Mouse (Mus musculus) spleen, adult 2 months (tissue): ENCODE results near the gene Paip2b. TPM values are rescaled to one million over a fixed set of nuclear protein-coding genes. Genes with fewer than 3 reads are reported as not detected.

Source experiments
- DNase-seq, 2 experiments: peaks; one replicate each; pipeline versions ENCODE4 v3.0.0 to v3.0.0-alpha.2; 2012 to 2021; ENCODE audit warnings: low spot score in 2 of 2, low read depth in 1 of 2
- H3K27ac ChIP-seq: fragments of 200-500 bp; 2 replicates; pipeline ENCODE4 v1.5.1; 2012; ENCODE audit warnings: low read length, inconsistent platforms; ENCODE audit not compliant: insufficient read depth
- H3K27me3 ChIP-seq: fragments of 200-500 bp; 2 replicates; pipeline ENCODE4 v1.6.1; 2012; ENCODE audit warnings: mild to moderate bottlenecking, moderate library complexity, low read length, inconsistent platforms; ENCODE audit not compliant: control insufficient read depth, insufficient read depth
- H3K36me3 ChIP-seq: fragments of 200-500 bp; 2 replicates; pipeline ENCODE4 v1.6.1; 2012; ENCODE audit warnings: mild to moderate bottlenecking, low read length, inconsistent platforms; ENCODE audit not compliant: control insufficient read depth, insufficient read depth
- H3K4me1 ChIP-seq: fragments of 200-500 bp; 2 replicates; pipeline ENCODE4 v1.6.1; 2011; ENCODE audit warnings: inconsistent platforms; ENCODE audit not compliant: control insufficient read depth, insufficient read depth, insufficient read length
- H3K4me3 ChIP-seq: fragments of 200-500 bp; 2 replicates; pipeline ENCODE4 v1.5.1; 2011; ENCODE audit warnings: mild to moderate bottlenecking, inconsistent platforms; ENCODE audit not compliant: insufficient read depth, insufficient read length; ENCODE audit errors: extremely low read depth
- CTCF ChIP-seq: fragments of 200-500 bp; IDR thresholded peaks from 2 replicates; pipeline ENCODE4 v1.5.1; 2011; ENCODE audit warnings: mild to moderate bottlenecking, inconsistent platforms; ENCODE audit not compliant: insufficient read depth, insufficient read length, insufficient replicate concordance; ENCODE audit errors: extremely low read depth
- POLR2A ChIP-seq: fragments of 200-500 bp; IDR thresholded peaks from 2 replicates; pipeline ENCODE4 v1.6.1; 2011; ENCODE audit warnings: low read depth, low read length, inconsistent platforms
- WGBS: fragments of 180-500 bp; shearing (Covaris S2); methylation state at CpG from one replicate; pipeline ENCODE4 v1.1.7; 2018; 5-methylcytosine and 5-hydroxymethylcytosine counted together
- polyA plus RNA-seq: library from polyadenylated mRNA; depleted of rRNA; stranded (reverse); fragments of >200 nt; gene quantifications from 2 replicates; pipeline ENCODE4 v1.2.3, GENCODE M21; 2012

Paip2b gene
- polyA plus RNA-seq, 1 experiment: 6.1 TPM

GRCm38 (mm10) chr6:83860033-83860432, 28.5 kb upstream of the Paip2b start:
- WGBS: 90% methylated on average over 9 of the region's 9 CpGs
- no peaks in the 10 kb centered on the region for H3K36me3 ChIP-seq
- H3K4me1 ChIP-seq: no peaks in the 10 kb centered on the region
- no peak for DNase-seq
- H3K27me3 ChIP-seq: no peaks in the 10 kb centered on the region
- H3K27ac ChIP-seq: no peak overlapping the region
- no peak overlapping the region for H3K4me3 ChIP-seq
- TF ChIP-seq POLR2A (no peak), CTCF (no peak)

DNA sequence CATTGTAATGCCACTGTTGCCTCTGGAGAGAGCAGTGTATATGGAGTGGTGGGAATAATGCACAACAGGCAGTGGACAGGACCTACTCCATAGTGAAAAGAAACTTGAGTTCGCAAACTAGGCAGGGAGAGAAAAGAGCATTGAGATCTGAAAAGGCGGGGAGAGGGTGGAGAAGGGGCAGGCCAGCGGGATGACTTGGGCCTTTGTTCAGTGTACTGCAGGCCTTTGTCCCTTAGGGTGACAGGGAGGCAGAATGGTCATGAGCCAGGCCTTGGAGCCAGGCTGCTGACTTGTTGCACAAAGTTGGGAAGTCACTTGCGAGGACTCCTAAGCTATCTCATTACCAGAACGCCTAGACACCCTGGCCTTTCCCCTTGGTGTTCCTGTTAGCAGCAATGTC, 25.9 kb upstream of the Paip2b start:
- no peak for DNase-seq
- no peaks in the 10 kb centered on the region for H3K27me3 ChIP-seq
- TF ChIP-seq CTCF (no peak), POLR2A (no peak)
- no peaks in the 10 kb centered on the region for H3K36me3 ChIP-seq
- WGBS: 89% methylated on average over 5 of the region's 5 CpGs
- H3K4me3 ChIP-seq: no peak overlapping the region
- H3K4me1 ChIP-seq: no peaks in the 10 kb centered on the region
- H3K27ac ChIP-seq: no peak overlapping the region

DNA sequence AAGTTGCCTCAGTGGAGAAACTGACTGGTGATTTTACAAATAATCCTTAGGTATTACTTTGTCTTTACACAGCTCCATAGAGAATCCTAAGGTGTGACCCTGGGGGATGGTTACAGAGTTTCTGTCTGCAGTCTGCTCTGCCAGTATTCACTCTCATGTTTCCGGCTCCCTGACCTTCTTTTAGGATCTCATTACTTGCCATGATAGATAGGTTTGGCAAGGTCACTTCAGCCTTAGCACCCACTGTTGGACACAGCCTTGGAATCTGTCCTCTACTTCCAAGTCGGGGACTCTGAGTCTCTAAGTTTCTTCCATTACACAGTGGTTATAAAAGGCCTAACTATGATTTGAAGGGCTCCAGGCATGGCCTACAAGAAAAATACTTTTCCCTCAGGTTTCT, 17.9 kb upstream of the Paip2b start:
- Histone ChIP-seq H3K27me3 (no peaks in the 10 kb centered on the region), H3K36me3 (no peaks in the 10 kb centered on the region), H3K4me3 (no peak overlapping the region), H3K4me1 (no peaks in the 10 kb centered on the region), H3K27ac (no peak overlapping the region)
- no peak for DNase-seq
- WGBS: 87% methylated on average over 2 of the region's 2 CpGs
- TF ChIP-seq CTCF: no peak
- TF ChIP-seq POLR2A: no peak

GRCm38 (mm10) chr6:83846141-83846540, 14.6 kb upstream of the Paip2b start:
- H3K4me3 ChIP-seq: no peak overlapping the region
- no peaks in the 10 kb centered on the region for H3K36me3 ChIP-seq
- WGBS: 95% methylated on average over 2 of the region's 2 CpGs
- no peaks in the 10 kb centered on the region for H3K4me1 ChIP-seq
- H3K27me3 ChIP-seq: no peaks in the 10 kb centered on the region
- no peak for DNase-seq
- no peak overlapping the region for H3K27ac ChIP-seq
- TF ChIP-seq POLR2A: no peak

GRCm38 (mm10) chr6:83844913-83845312, 13.4 kb upstream of the Paip2b start:
- no peak overlapping the region for H3K27ac ChIP-seq
- 44% methylated on average over 10 of the region's 10 CpGs for whole genome bisulfite sequencing
- no peak for DNase-seq
- H3K36me3 ChIP-seq: no peaks in the 10 kb centered on the region
- H3K4me1 ChIP-seq: no peaks in the 10 kb centered on the region
- H3K4me3 ChIP-seq: no peak overlapping the region
- TF ChIP-seq POLR2A: no peak
- no peak for TF ChIP-seq CTCF
- H3K27me3 ChIP-seq: no peaks in the 10 kb centered on the region

DNA sequence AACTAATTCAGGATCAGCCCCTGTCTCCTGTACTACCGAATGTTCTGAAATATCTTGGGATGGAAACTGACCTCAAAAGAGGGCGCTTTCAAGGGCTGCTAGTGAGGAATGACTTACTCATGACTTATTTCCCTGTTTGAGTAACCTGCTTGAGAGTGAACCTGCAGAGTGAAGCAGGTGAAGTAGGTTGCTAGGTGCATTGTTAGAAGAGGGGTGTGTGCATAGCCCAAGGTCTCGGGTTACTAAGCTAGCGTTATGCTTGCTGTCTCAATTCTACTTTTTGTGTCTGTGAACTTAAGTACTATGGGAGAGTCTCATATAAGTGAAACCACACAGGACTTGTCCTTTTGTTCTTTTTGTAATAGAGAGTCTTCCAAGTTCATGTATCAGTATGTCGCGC, 8.5 kb upstream of the Paip2b start:
- 93% methylated on average over 6 of the region's 6 CpGs for WGBS
- Histone ChIP-seq H3K27ac (no peak overlapping the region), H3K4me3 (no peak overlapping the region), H3K4me1 (no peaks in the 10 kb centered on the region), H3K27me3 (no peaks in the 10 kb centered on the region), H3K36me3 (no peaks in the 10 kb centered on the region)
- no peak for TF ChIP-seq POLR2A
- TF ChIP-seq CTCF: no peak
- no peak for DNase-seq

GRCm38 (mm10) chr6:83838046-83838445, 6.5 kb upstream of the Paip2b start:
- Histone ChIP-seq H3K4me1 (no peaks in the 10 kb centered on the region), H3K27ac (no peak overlapping the region), H3K27me3 (no peaks in the 10 kb centered on the region), H3K36me3 (no peaks in the 10 kb centered on the region), H3K4me3 (no peak overlapping the region)
- DNase-seq: no peak
- WGBS: 69% methylated on average over 2 of the region's 2 CpGs
- TF ChIP-seq POLR2A (no peak), CTCF (no peak)
